Mouse (Mus musculus) mesoderm, embryonic 11.5 days (tissue): ENCODE results near the gene E2f6.

Source experiments
- DNase-seq: peaks from one replicate; pipeline ENCODE4 v3.0.0-alpha.2; 2012; ENCODE audit warnings: low read depth, low spot score

The E2f6 gene

GRCm38 (mm10) chr12:16810525-16811431 lies at the start of gene E2f6:
E2f6 (plus strand) TSS chr12:16810963.
- peak; percentile 89 for DNase-seq

DNA sequence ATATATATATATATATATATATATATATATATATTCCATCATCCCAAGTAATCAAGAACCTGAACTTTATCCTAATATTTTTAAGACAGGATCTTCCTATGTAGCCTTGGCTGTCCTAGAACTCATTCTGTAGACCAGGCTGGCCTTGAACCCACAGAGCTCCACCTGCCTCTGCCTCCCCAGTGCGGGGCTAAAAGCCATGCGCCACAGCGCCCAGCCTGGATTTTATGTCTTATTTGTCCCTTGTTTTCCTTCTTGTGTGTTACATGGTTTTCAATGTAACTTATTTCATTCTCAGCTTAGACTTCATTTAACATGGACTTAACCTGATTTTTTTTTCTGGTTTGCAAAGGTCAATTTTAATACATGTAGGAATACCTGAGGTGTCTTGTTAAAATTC lies 49.3 kb upstream of the E2f6 start:
- DNase-seq: no peak

- no peak for DNase-seq
Measured at GRCm38 (mm10) chr12:16763649-16764422, 46.9 kb upstream of the E2f6 start.

GRCm38 (mm10) chr12:16764776-16765445 lies 45.9 kb upstream of the E2f6 start:
- no peak for DNase-seq

DNA sequence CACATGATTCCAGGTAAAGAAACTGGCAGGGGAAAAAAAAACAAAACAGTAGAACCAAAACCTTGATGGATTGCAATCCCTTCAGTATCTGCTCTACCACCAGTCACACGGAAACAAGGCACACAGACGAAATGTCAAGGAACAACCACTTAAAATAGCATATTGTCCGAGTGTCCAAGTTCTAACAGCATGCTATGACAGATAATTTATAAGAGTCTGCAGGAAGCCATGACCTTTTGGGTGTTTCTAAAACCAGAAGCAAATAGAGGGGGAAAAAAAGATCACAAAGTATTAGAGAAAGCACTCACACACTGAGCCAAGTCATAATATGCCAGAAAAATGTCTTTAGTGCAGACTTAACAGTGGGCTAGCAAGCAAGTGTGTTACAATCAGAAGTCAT lies 42.5 kb upstream of the E2f6 start:
- DNase-seq: no peak

GRCm38 (mm10) chr12:16768711-16769110 lies 42.1 kb upstream of the E2f6 start:
- DNase-seq: no peak

DNA sequence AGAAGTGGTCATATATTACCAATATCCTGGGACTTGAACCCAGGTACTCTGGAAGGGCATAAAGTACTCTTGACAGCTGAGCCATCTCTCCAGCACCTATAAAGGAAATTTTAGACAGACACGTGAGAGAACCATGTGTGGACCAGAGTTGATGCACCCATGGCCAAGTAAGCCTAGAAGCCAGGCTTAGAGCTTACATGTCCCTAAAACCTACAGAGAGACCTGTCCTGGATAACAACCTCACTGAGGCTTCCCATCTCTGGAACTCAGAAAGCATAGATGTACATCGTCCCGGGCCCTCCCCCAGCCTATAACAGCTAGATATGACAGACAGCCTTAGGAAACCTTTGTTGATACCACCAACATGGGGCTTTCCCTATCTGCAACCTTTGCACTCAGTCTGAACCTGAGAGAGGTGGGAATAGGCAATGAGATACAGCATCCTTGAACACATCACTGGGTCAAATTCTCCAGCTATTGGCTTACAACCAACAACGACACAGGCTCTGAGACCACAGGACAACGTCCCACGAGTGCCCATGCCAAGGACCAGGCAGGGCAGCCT lies 41.1 kb upstream of the E2f6 start:
- no peak for DNase-seq

- DNase-seq: no peak
Measured at GRCm38 (mm10) chr12:16774605-16775004, 36.2 kb upstream of the E2f6 start.

DNA sequence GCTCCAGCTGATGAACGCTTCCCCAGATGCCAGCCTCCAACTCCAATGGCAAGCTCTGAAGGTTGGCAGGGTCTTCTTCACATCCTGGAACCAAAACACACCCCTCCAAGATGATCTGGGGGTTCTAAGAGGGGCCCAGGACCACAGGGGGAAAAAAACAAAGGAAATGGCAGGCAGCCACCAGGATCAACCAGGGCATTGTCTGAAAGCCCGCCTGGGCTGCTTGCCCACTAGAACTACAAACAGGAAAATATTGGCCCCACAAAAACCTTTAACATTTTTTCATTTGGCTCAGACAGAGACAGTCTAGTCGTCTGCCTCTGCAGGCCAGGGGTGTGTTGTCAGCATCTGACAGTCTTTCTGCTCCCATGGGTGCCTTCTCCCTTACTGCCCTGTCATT lies 35.4 kb upstream of the E2f6 start:
- DNase-seq: no peak

DNA sequence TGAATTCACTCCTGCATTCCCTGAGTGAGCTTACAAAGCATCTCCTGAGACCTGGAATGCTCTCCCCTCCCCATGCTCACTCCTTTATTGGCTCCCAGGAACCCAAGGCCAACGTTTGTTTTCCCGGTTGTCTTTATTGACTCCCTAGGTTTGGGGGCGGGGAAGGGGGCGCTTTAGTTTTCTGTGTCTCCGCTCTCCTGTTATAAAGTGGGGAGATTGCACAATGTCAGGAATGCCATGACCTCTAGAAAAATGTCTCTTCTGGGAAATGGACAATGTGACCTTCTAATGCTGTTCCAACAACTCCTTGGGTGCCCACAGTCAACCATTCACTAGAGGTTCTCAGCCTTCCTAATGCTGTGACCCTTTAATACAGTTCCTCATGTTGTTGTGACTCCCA lies 32.2 kb upstream of the E2f6 start:
- no peak for DNase-seq

- DNase-seq: no peak
Measured at GRCm38 (mm10) chr12:16779165-16779564, 31.6 kb upstream of the E2f6 start.

GRCm38 (mm10) chr12:16780320-16780719 lies 30.4 kb upstream of the E2f6 start:
- DNase-seq: no peak

- no peak for DNase-seq
Measured at GRCm38 (mm10) chr12:16781034-16781746, 29.6 kb upstream of the E2f6 start.

GRCm38 (mm10) chr12:16788600-16788999 lies 22.2 kb upstream of the E2f6 start:
- DNase-seq: no peak

GRCm38 (mm10) chr12:16789199-16789598 lies 21.6 kb upstream of the E2f6 start:
- no peak for DNase-seq

GRCm38 (mm10) chr12:16789756-16790155 lies 21.0 kb upstream of the E2f6 start:
- DNase-seq: peak; percentile 72

GRCm38 (mm10) chr12:16790456-16790855 lies 20.3 kb upstream of the E2f6 start:
- peak; percentile 23 for DNase-seq

DNA sequence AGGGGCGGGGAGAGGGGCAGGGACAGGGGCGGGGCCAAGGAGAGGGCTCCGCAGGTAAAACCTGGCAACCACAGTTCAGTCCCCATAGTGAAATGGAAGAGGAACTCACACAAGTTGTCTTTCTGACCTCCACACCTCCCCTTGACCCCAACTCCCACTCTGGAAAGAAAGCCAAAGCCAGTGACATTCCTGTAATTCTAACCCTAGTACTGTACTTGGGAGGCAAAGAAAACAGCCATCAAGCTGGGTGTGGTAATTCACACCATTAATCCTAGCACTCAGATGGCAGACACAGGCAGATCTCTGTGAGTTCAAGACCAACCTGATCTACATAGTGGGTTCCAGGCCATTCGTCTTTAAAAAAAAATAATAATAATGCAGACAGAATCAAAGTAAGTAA lies 17.4 kb upstream of the E2f6 start:
- no peak for DNase-seq

DNA sequence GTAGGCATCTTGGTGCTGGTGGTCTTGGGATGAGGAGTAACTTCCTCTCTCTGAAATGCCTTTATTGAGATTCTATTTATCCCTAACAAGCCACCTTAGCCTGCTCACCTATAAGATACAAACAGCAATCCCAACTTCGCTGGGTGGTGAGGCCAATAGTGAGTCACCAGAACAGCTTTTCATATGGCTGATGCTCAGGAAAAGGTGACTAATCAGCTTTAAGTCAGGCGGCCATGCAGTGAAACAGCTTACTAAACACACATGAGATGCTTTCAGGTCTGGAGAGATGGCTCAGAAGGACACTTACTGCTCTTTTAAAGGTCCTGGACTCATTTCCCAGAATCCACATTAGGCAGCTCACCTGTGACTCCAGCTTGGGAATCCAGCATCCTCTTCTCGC lies 15.0 kb upstream of the E2f6 start:
- no peak for DNase-seq

DNA sequence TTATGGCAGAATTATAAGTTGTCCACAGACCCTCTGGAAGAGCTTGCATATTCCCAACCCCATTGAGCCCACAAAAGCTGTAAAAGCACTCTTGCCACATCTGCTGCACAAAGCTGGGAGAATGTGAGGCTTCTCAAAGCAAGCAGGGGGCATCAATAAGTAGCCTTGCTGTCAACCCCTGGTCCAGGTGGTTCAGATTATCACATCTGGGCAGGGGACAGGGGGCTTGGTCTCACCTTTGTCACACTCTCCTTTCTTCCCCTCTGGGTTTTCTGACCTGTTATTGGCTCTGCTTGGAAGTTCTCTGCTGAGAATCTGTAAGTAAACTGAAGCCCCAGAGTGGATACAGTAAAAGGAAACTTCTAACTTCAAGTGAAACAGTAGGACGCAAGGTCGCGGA lies 11.9 kb upstream of the E2f6 start:
- DNase-seq: peak; percentile 32

GRCm38 (mm10) chr12:16799928-16800258 lies 10.9 kb upstream of the E2f6 start:
- DNase-seq: no peak
